Mouse (Mus musculus): Measurements from ENCODE around the gene Tmem126b. TPM values are rescaled to one million over a fixed set of nuclear protein-coding genes. Genes with fewer than 3 reads are reported as not detected.

The Tmem126b gene
- polyA plus RNA-seq, 1 experiment from 2014 or later = 41.2 TPM

DNA sequence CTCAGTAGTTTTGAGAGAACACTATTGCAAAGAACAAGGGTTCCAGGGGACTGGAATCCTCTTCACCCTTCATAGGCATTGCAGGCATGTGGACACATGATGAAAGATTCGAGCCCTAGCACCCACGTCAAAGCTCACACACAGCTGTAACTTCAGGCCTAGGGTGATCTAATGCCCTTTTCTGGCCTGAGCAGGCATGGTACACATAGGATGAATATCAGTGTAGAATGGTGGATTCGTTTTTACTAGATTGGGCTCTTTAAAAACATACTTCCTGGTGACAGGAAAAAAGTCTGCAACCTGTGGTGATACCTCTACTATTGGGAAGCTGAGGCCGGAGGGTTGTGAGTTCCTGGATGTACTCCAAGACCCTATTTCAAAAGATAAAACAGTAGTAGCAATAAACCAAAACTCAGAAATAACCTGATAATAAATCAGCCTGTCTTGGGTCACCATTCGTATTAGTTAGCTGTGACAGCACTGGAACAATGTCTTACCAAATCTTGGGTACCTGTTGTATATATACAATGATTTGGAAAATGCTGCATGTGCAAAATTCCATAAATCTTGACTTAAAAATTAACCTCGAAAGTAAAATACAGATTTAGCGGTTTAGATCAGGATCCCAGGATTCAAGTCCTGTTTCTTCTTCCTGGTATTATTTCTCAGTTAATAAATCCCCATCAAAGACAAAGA is 19.5 kb downstream of the Tmem126b start:
- WGBS = 31% methylated on average over 7 of the region's 7 CpGs
- peaks cover 22% of the 10 kb centered on the region for H3K36me3 ChIP-seq
- ATAC-seq (ENCODE audit: low FRiP score, low read depth) = no peak
- H3K27me3 ChIP-seq = peaks cover 9% of the 10 kb centered on the region
- H3K9ac ChIP-seq = peak overlapping the region; percentile 83
- H3K4me2 ChIP-seq (replicated peaks) = peak overlapping the region; percentile 70
- H3K4me1 ChIP-seq = peaks cover 12% of the 10 kb centered on the region
- H3K27ac ChIP-seq = peak overlapping the region; percentile 92; the same call in 1 of the 2 replicates
- H3K4me3 ChIP-seq = peak overlapping the region; percentile 75
- no peaks in the 10 kb centered on the region for H3K9me3 ChIP-seq

- WGBS = under 1% methylated on average over 6 of the region's 6 CpGs
- Histone ChIP-seq H3K27ac (no peak overlapping the region), H3K27me3 (no peaks in the 10 kb centered on the region), H3K4me2 (replicated peaks) (peak overlapping the region; percentile 96), H3K4me1 (peaks cover 6% of the 10 kb centered on the region; the same call in 1 of the 2 replicates), H3K9me3 (no peaks in the 10 kb centered on the region), H3K36me3 (peaks cover 6% of the 10 kb centered on the region), H3K4me3 (peak overlapping the region; percentile 99), H3K9ac (peak overlapping the region; percentile 99)
- ATAC-seq (ENCODE audit: low FRiP score, low read depth) = no peak
These were observed 31.6 kb downstream of the Tmem126b start for GRCm38 (mm10) chr7:90444206-90444605.

DNA sequence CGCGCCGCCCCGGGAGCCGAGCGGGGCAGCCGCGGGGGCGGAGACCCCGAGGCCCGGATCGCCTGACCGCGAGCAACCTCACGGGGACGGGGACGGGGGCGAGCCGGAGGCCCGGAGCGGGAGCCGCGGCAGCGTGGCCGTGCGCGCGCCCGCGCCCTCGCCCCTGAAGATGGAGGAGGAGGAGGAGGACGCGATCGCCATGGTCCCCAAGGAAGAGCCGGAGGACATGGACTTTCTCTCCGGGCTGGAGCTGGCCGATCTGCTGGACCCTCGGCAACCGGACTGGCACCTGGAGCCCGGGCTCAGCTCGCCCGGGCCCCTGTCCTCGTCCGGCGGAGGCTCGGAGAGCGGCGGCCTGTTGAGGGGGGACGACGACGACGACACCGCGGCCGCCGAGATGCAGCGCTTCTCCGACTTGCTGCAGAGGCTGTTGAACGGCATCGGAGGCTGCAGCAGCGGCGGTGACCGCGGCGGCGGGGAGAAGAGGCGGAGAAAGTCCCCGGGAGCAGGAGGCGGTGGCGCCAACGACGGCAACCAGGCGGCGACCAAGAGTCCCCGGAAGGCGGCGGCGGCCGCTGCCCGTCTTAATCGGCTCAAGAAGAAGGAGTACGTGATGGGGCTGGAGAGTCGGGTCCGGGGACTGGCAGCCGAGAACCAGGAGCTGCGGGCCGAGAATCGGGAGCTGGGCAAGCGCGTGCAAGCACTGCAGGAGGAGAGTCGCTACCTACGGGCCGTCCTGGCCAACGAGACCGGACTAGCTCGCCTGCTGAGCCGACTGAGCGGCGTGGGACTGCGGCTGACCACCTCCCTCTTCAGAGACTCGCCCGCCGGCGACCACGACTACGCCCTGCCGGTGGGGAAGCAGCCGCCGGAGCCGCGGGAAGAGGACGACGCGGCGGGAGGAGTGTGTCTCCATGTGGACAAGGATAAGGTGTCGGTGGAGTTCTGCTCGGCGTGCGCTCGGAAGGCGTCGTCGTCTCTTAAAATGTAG is 32.4 kb downstream of the Tmem126b start:
- Histone ChIP-seq H3K4me2 (replicated peaks) (peak overlapping the region; percentile 96), H3K4me3 (peak overlapping the region; percentile 99), H3K36me3 (peaks cover 6% of the 10 kb centered on the region), H3K27ac (peak overlapping the region; percentile 97), H3K4me1 (peaks cover 6% of the 10 kb centered on the region; the same call in 1 of the 2 replicates), H3K9ac (peak overlapping the region; percentile 99), H3K9me3 (no peaks in the 10 kb centered on the region), H3K27me3 (no peaks in the 10 kb centered on the region)
- under 1% methylated on average over 112 of the region's 123 CpGs for WGBS
- ATAC-seq (ENCODE audit: low FRiP score, low read depth) = peak; percentile 64

GRCm38 (mm10) chr7:90442518-90443080 is 33.2 kb downstream of the Tmem126b start, which contains the start of gene Crebzf:
Gene Crebzf (plus strand): TSS chr7:90442729.
- H3K4me2 ChIP-seq (replicated peaks) = peak within 1 kb of the TSS; percentile 96
- H3K36me3 ChIP-seq = peaks cover 5% of the 10 kb centered on the region
- H3K4me1 ChIP-seq = peaks cover 6% of the 10 kb centered on the region; the same call in 1 of the 2 replicates
- H3K9ac ChIP-seq = peak within 1 kb of the TSS; percentile 99
- peak within 1 kb of the TSS; percentile 99 for H3K4me3 ChIP-seq
- H3K9me3 ChIP-seq = no peaks in the 10 kb centered on the region
- H3K27ac ChIP-seq = peak within 1 kb of the TSS; percentile 97
- whole genome bisulfite sequencing = under 1% methylated on average over 41 of the region's 54 CpGs
- no peaks in the 10 kb centered on the region for H3K27me3 ChIP-seq
- ATAC-seq (ENCODE audit: low FRiP score, low read depth) = peak; percentile 97

- Histone ChIP-seq H3K4me1 (peaks cover 6% of the 10 kb centered on the region; the same call in 1 of the 2 replicates), H3K36me3 (0 out of 2 replicates have a peak, but pooled peaks cover under 1% of the 10 kb centered on the region), H3K4me3 (peak overlapping the region; percentile 99), H3K4me2 (replicated peaks) (peak overlapping the region; percentile 62), H3K27ac (no peak overlapping the region), H3K9me3 (no peaks in the 10 kb centered on the region), H3K27me3 (no peaks in the 10 kb centered on the region), H3K9ac (peak overlapping the region; percentile 58)
- 14% methylated on average over 4 of the region's 4 CpGs for WGBS
- ATAC-seq (ENCODE audit: low FRiP score, low read depth) = no peak
These were observed 33.7 kb downstream of the Tmem126b start for GRCm38 (mm10) chr7:90442070-90442469.

DNA sequence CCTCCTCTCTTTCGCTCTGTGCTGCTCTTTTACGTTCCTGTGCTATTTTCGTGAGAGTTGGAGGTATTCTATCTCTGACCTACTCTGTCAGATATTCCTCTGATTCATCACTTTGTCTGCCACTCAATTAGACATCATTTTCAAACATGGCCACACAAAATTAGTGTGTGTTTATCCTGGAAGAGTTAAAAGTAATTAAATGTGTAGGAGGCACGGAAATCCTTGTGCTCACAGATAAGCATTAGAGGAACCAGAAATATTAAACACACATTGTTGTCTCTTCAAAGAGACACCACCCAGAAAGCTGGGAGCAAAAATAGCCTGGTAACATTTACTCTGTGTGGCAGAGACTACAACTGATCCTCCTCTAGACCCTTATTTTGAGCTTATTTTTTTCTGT is 35.8 kb downstream of the Tmem126b start:
- Histone ChIP-seq H3K4me1 (0 out of 2 replicates have a peak, but pooled peaks cover 3% of the 10 kb centered on the region), H3K4me3 (no peak overlapping the region), H3K9me3 (no peaks in the 10 kb centered on the region), H3K36me3 (no peaks in the 10 kb centered on the region), H3K27ac (no peak overlapping the region), H3K9ac (no peak overlapping the region), H3K4me2 (replicated peaks) (no peak overlapping the region), H3K27me3 (no peaks in the 10 kb centered on the region)
- no peak for ATAC-seq (ENCODE audit: low FRiP score, low read depth)
- WGBS = 90% methylated on average over 4 of the region's 4 CpGs

DNA sequence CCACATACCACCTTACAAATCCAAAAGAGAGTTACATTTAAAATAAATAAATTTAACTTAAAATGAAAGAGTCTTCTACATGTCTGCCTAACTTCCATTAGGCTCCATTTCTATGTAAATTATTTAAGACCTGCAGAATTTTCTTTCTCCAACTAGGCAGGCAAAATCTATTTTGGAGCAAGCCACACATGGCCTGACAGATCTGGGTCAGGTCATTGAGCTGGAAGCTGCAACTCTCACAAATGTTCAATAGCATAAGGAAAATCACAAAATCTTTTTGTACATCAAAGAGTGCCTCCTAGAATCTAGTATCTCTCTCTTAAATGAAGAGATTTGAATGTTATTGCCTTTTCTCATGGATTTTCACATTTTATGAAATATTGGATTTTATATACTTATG is 43.6 kb downstream of the Tmem126b start:
- no peak overlapping the region for H3K4me3 ChIP-seq
- no peak overlapping the region for H3K27ac ChIP-seq
- H3K4me1 ChIP-seq = no peaks in the 10 kb centered on the region
- no peak overlapping the region for H3K4me2 ChIP-seq (replicated peaks)
- ATAC-seq (ENCODE audit: low FRiP score, low read depth) = no peak
- H3K9ac ChIP-seq = no peak overlapping the region
- no peaks in the 10 kb centered on the region for H3K36me3 ChIP-seq
- H3K9me3 ChIP-seq = no peaks in the 10 kb centered on the region
- no peaks in the 10 kb centered on the region for H3K27me3 ChIP-seq

DNA sequence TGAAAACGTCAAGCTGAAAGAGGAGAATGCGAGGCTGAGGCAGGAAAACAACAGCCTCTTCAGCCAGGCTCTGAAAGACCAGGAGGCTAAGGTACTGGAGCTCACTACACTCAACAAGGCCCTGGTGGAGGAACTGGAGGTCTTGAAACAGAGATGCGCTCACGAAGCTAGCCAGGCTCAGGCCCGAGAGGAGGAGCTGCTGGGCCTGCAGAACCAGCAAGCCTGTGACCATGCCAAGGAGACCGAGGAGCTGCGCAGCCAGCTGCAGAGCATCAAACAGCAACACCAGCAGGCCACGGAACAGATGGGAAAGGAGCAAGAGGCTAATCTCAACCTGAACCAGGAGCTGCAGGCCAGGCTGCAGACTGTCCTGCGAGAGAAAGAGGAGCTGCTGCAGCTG is 48.8 kb downstream of the Tmem126b start:
- H3K27ac ChIP-seq = no peak overlapping the region
- ATAC-seq (ENCODE audit: low FRiP score, low read depth) = no peak
- no peaks in the 10 kb centered on the region for H3K36me3 ChIP-seq
- H3K9ac ChIP-seq = peak overlapping the region; percentile 55; the same call in 1 of the 2 replicates
- 64% methylated on average over 9 of the region's 9 CpGs for WGBS
- H3K4me3 ChIP-seq = peak overlapping the region; percentile 42
- 0 out of 2 replicates have a peak, but pooled peaks cover 6% of the 10 kb centered on the region for H3K4me1 ChIP-seq
- peak overlapping the region; percentile 67 for H3K4me2 ChIP-seq (replicated peaks)
- no peaks in the 10 kb centered on the region for H3K9me3 ChIP-seq
- no peaks in the 10 kb centered on the region for H3K27me3 ChIP-seq

DNA sequence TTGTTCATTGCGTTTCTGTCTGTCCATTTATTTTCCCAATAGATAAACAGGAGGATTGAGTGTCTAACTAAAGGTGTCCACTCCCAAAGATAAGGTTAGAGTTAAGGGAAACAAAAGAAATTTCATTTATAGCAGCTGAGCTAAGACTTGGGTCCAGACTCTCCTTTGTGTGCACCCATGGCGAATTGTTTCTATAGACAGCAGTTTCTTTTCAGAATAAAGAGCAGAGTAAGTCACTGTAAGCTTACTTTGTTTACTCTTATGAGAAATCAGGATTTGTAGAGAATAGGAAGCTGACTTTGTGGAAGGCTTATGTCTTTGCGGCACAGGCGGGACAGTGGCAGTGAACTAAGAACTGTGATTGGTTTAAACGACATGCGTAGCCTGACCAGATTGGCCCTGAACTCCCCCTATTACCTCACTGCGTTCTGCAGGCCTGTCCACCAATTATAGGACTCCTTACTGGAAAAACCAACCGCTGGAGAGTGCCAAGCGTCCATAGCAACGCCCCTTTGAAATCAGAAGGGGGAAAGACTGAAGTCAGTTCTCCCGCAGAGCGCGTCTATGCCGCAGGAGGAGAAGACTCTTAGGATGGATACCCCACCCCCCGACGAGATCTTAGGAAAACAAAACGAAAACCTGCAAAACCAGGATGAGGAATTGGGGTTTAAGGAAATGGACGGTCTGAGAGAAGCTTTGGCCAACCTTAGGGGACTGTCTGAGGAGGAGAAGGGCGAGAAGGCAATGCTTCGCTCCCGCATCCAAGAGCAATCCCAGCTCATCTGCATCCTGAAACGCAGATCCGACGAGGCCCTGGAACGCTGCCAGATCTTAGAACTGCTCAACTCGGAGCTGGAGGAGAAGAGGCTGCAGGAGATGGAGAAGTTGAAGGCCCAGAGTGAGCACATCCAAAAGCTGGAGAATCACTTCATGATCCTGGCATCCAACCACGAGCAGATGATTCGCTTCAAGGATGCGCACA is 49.5 kb downstream of the Tmem126b start, which contains the start of gene Ccdc89:
Gene Ccdc89, plus strand, starts transcription at position 558 of the 982 bp plus-strand sequence.
- ATAC-seq (ENCODE audit: low FRiP score, low read depth) = peak; percentile 100
- 26% methylated on average over 29 of the region's 29 CpGs for WGBS
- Histone ChIP-seq H3K36me3 (no peaks in the 10 kb centered on the region), H3K4me2 (replicated peaks) (peak within 1 kb of the TSS; percentile 67), H3K27me3 (no peaks in the 10 kb centered on the region), H3K9ac (peak within 1 kb of the TSS; percentile 55), H3K4me3 (peak within 1 kb of the TSS; percentile 42), H3K9me3 (no peaks in the 10 kb centered on the region), H3K27ac (no peak within 1 kb of the TSS), H3K4me1 (0 out of 2 replicates have a peak, but pooled peaks cover 6% of the 10 kb centered on the region)

Data from limb, embryonic 13.5 days (tissue).